Mouse (Mus musculus): ENCODE measurements around the gene Ralgds. TPM values are rescaled to one million over a fixed set of nuclear protein-coding genes. Genes with fewer than 3 reads are reported as not detected.

The Ralgds gene
- polyA plus RNA-seq, 1 experiment from 2014 or later: 82.0 TPM

GRCm38 (mm10) chr2:28599569-28599900 lies 86.6 kb downstream of the Ralgds start:
- H3K4me1 ChIP-seq (replicated peaks): peaks cover 10% of the 10 kb centered on the region
- no peak overlapping the region for H3K27ac ChIP-seq
- no peaks in the 10 kb centered on the region for H3K36me3 ChIP-seq
- 76% methylated on average over 6 of the region's 6 CpGs for WGBS
- no peaks in the 10 kb centered on the region for H3K9me3 ChIP-seq
- H3K4me3 ChIP-seq (replicated peaks): no peak overlapping the region
- no peak overlapping the region for H3K4me2 ChIP-seq (replicated peaks)
- no peak for ATAC-seq
- 0 out of 2 replicates have a peak overlapping the region, but pooled peaks have one; percentile 4 for H3K9ac ChIP-seq (replicated peaks)
- H3K27me3 ChIP-seq: no peaks in the 10 kb centered on the region

- WGBS: 71% methylated on average over 12 of the region's 12 CpGs
- Histone ChIP-seq H3K9me3 (no peaks in the 10 kb centered on the region), H3K27ac (no peak overlapping the region), H3K4me3 (replicated peaks) (no peak overlapping the region), H3K27me3 (no peaks in the 10 kb centered on the region), H3K36me3 (no peaks in the 10 kb centered on the region), H3K4me1 (replicated peaks) (peaks cover 10% of the 10 kb centered on the region), H3K4me2 (replicated peaks) (no peak overlapping the region), H3K9ac (replicated peaks) (no peak overlapping the region)
- no peak for ATAC-seq
These were observed 89.0 kb downstream of the Ralgds start for GRCm38 (mm10) chr2:28601720-28602590.

Other genes starting within 250 kb of the Ralgds start
- 10.7 and 11.8 TPM in 2 replicates for gene Ppp1r26, start 66.3 kb upstream of the Ralgds start, polyA plus RNA-seq (2015; fragmentation: Nextera tagmentation; extraction: Ambion mirVana)
- 0.85 and 1.3 TPM in 2 replicates for gene 1700007K13Rik, start 46.8 kb upstream of the Ralgds start, polyA plus RNA-seq (2015; fragmentation: Nextera tagmentation; extraction: Ambion mirVana)
- 50.1 and 52.3 TPM in 2 replicates for gene Mrps2, start 45.1 kb upstream of the Ralgds start, polyA plus RNA-seq (2015; fragmentation: Nextera tagmentation; extraction: Ambion mirVana)
- gene Gbgt1, start 16.2 kb upstream of the Ralgds start, polyA plus RNA-seq (2015; fragmentation: Nextera tagmentation; extraction: Ambion mirVana): 0.54 and 1.4 TPM in 2 replicates
- 1.0 and 1.5 TPM in 2 replicates for gene Gm10134, start 7.0 kb upstream of the Ralgds start, polyA plus RNA-seq (2015; fragmentation: Nextera tagmentation; extraction: Ambion mirVana)
- gene Cel, start 50.3 kb downstream of the Ralgds start, polyA plus RNA-seq (2015; fragmentation: Nextera tagmentation; extraction: Ambion mirVana): 0.07 and 0.13 TPM in 2 replicates
- 51.0 and 51.6 TPM in 2 replicates for gene Gtf3c5, start 70.6 kb downstream of the Ralgds start, polyA plus RNA-seq (2015; fragmentation: Nextera tagmentation; extraction: Ambion mirVana)
- gene Gfi1b, start 108.9 kb downstream of the Ralgds start, polyA plus RNA-seq (2015; fragmentation: Nextera tagmentation; extraction: Ambion mirVana): 0.43 and 0.67 TPM in 2 replicates
- gene Tsc1, start 128.1 kb downstream of the Ralgds start, polyA plus RNA-seq (2015; fragmentation: Nextera tagmentation; extraction: Ambion mirVana): 37.1 and 38.4 TPM in 2 replicates
- gene Spaca9, start 186.6 kb downstream of the Ralgds start, polyA plus RNA-seq (2015; fragmentation: Nextera tagmentation; extraction: Ambion mirVana): 1.1 and 1.6 TPM in 2 replicates
- 2.2 and 2.6 TPM in 2 replicates for gene Ak8, start 187.0 kb downstream of the Ralgds start, polyA plus RNA-seq (2015; fragmentation: Nextera tagmentation; extraction: Ambion mirVana)

Measured in midbrain, embryonic 13.5 days (tissue).